Comparison of ENCODE assay signal across 9 mouse cellular contexts in the genomic region with DNA sequence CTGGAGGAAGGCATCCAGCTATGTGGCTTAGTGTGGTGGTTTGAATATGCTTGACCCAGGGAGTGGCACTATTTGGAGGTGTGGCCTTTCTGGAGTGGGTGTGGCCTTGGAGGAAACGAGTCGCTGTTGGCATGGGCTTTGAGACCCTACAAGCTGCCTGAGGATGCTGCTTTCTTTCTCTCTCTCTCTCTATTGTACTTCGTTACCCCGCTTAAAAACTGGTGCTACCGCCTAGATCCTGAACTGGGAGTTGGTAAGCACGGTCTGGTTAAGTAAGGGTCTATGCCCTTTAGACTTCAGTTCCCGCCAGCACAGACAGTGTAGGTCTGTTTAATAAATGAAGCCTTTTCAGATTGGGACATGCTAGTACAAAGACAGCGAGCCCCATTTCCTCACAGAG. TPM values are rescaled to one million over a fixed set of nuclear protein-coding genes. Genes with fewer than 3 reads are reported as not detected.
DNase-seq lines count a peak whose midpoint lies in the region; ATAC-seq and TF ChIP-seq lines count a peak whose summit lies in the region.
"Had no signal": no experiment of that assay in that cellular context is flagged by ENCODE, and none has a peak within 500 bp of the region (broad histone marks: within the 10 kb centered on the region; RNA-seq: fewer than 3 reads in every experiment).

No protein-coding gene starts in this region.

- H3K4me2 ChIP-seq in limb, embryonic 14.5 days (replicated peaks; ENCODE audit: low read depth, low read length, severe bottlenecking), result peak overlapping the region; percentile 61

- no peak overlapping the region for H3K9ac ChIP-seq in limb, embryonic 14.5 days (ENCODE audit: low read depth, low read length, severe bottlenecking)

- H3K27me3 ChIP-seq in thymus, adult 2 months (ENCODE audit: control insufficient read depth, insufficient read depth, low read length), result no peaks in the 10 kb centered on the region
- H3K27me3 ChIP-seq in limb, embryonic 14.5 days (ENCODE audit: control insufficient read depth, insufficient read depth, low read length), result no peaks in the 10 kb centered on the region

- no peak for TF ChIP-seq POLR2A in thymus, adult 2 months (IDR thresholded peaks at IDR 0.05; ENCODE audit: control insufficient read depth, extremely low read depth, insufficient read depth, low read length, poor library complexity)
- TF ChIP-seq POLR2A in limb, embryonic 14.5 days (IDR thresholded peaks at IDR 0.05; ENCODE audit: borderline replicate concordance, extremely low read depth, insufficient read depth, insufficient read length), result no peak

- no peak for TF ChIP-seq CTCF in thymus, adult 2 months (IDR thresholded peaks at IDR 0.05; ENCODE audit: borderline replicate concordance, control insufficient read depth, extremely low read depth, insufficient read depth, low read length, poor library complexity)

- no peak for ATAC-seq in limb, embryonic 14.5 days (ENCODE audit: low FRiP score, low read depth)
- no peak for ATAC-seq in activated CD4-positive, CD25-positive, alpha-beta regulatory T cell, adult 4 months

- peaks cover 6% of the 10 kb centered on the region for H3K4me1 ChIP-seq in thymus, adult 2 months (replicated peaks; ENCODE audit: control insufficient read depth, insufficient read depth, low read length)
- H3K4me1 ChIP-seq in limb, embryonic 14.5 days (ENCODE audit: control insufficient read depth, insufficient read depth, low read length), result 0 out of 2 replicates have a peak, but pooled peaks cover 4% of the 10 kb centered on the region

- H3K4me3 ChIP-seq in thymus, adult 2 months (ENCODE audit: control insufficient read depth, insufficient read depth, low read length), result no peak overlapping the region
- H3K4me3 ChIP-seq in limb, embryonic 14.5 days (replicated peaks; ENCODE audit: low read length), result peak overlapping the region; percentile 56

- H3K27ac ChIP-seq in thymus, adult 2 months (ENCODE audit: control insufficient read depth, insufficient read depth, low read length), result no peak overlapping the region
- no peak overlapping the region for H3K27ac ChIP-seq in limb, embryonic 14.5 days (replicated peaks; ENCODE audit: low read depth, low read length)

- DNase-seq in cerebellum, adult 11-12 months, result peak; percentile 30
- DNase-seq in cerebellum, postnatal 36 days, result no peak
- DNase-seq in thymus, adult 2 months, result peak; percentile 4
- DNase-seq in thymus, adult 18-20 months, result no peak
- no peak for DNase-seq in limb, embryonic 14.5 days (ENCODE audit: low spot score)
- peak; percentile 16 for DNase-seq in testis, postnatal 14 days (ENCODE audit: low spot score)
- no peak for DNase-seq in thymus, postnatal 0 days (ENCODE audit: low spot score)

- H3K9me3 ChIP-seq in limb, embryonic 14.5 days (ENCODE audit: control insufficient read depth, low read length), result no peaks in the 10 kb centered on the region

- no peaks in the 10 kb centered on the region for H3K36me3 ChIP-seq in thymus, adult 2 months (ENCODE audit: control insufficient read depth, insufficient read depth, low read length)
- H3K36me3 ChIP-seq in limb, embryonic 14.5 days (ENCODE audit: control insufficient read depth, insufficient read depth, low read length), result peaks cover 5% of the 10 kb centered on the region

- 88% methylated on average over 8 of the region's 8 CpGs for WGBS in thymus, adult 2 months
- 73% methylated on average over 8 of the region's 8 CpGs for WGBS in limb, embryonic 14.5 days

RNA-seq across cellular contexts. Expression of a gene that starts 0.7 kb away (rescaled TPM):
- polyA plus RNA-seq in thymus, adult 2 months (2012; rRNA removed), result 0.17 and 0.22 TPM in 2 replicates
- polyA plus RNA-seq in limb, embryonic 14.5 days (2012; rRNA removed), result 4.3 and 4.5 TPM in 2 replicates
- 5.9 TPM in 2 replicates for polyA plus RNA-seq in limb, embryonic 14.5 days (2014; fragmentation: Nextera tagmentation; extraction: Ambion mirVana)
- 0.37 and 0.59 TPM in 2 replicates for polyA plus RNA-seq in thymus, postnatal 0 days (2015; fragmentation: Nextera tagmentation; extraction: Ambion mirVana)
- under 1 TPM; 0.34 to 0.60 TPM for polyA plus RNA-seq in activated CD4-positive, CD25-positive, alpha-beta regulatory T cell, adult 4 months (2017; shearing (Covaris generic))

RNA-seq across cellular contexts. Expression of a gene that starts 34.2 kb away (rescaled TPM):
- 75.5 and 92.4 TPM in 2 replicates for polyA plus RNA-seq in thymus, adult 2 months (2012; rRNA removed)
- 198 and 221 TPM in 2 replicates for polyA plus RNA-seq in limb, embryonic 14.5 days (2012; rRNA removed)
- polyA plus RNA-seq in limb, embryonic 14.5 days (2014; fragmentation: Nextera tagmentation; extraction: Ambion mirVana), result 296 and 297 TPM in 2 replicates
- polyA plus RNA-seq in thymus, postnatal 0 days (2015; fragmentation: Nextera tagmentation; extraction: Ambion mirVana), result 335 and 346 TPM in 2 replicates
- polyA plus RNA-seq in activated CD4-positive, CD25-positive, alpha-beta regulatory T cell, adult 4 months (2017; shearing (Covaris generic)), result 100 to 1,000 TPM; 298 to 320 TPM

RNA-seq across cellular contexts. Expression of a gene that starts 34.4 kb away (rescaled TPM):
- polyA plus RNA-seq in thymus, adult 2 months (2012; rRNA removed), result not detected in 2 replicates
- polyA plus RNA-seq in limb, embryonic 14.5 days (2012; rRNA removed), result 0.20 TPM in 1 of 2 replicates, not detected in the other
- 0.43 and 1.2 TPM in 2 replicates for polyA plus RNA-seq in limb, embryonic 14.5 days (2014; fragmentation: Nextera tagmentation; extraction: Ambion mirVana)
- polyA plus RNA-seq in thymus, postnatal 0 days (2015; fragmentation: Nextera tagmentation; extraction: Ambion mirVana), result 0.57 and 1.1 TPM in 2 replicates
- not detected for polyA plus RNA-seq in activated CD4-positive, CD25-positive, alpha-beta regulatory T cell, adult 4 months (2017; shearing (Covaris generic))
- polyA plus RNA-seq: cortical plate, adult 2 months had no signal

RNA-seq across cellular contexts. Expression of a gene that starts 52.8 kb away (rescaled TPM):
- polyA plus RNA-seq in thymus, adult 2 months (2012; rRNA removed), result 8.9 and 11.5 TPM in 2 replicates
- 39.2 and 39.9 TPM in 2 replicates for polyA plus RNA-seq in limb, embryonic 14.5 days (2012; rRNA removed)
- 38.0 and 43.0 TPM in 2 replicates for polyA plus RNA-seq in limb, embryonic 14.5 days (2014; fragmentation: Nextera tagmentation; extraction: Ambion mirVana)
- polyA plus RNA-seq in thymus, postnatal 0 days (2015; fragmentation: Nextera tagmentation; extraction: Ambion mirVana), result 20.7 and 20.8 TPM in 2 replicates
- polyA plus RNA-seq in activated CD4-positive, CD25-positive, alpha-beta regulatory T cell, adult 4 months (2017; shearing (Covaris generic)), result 10 to 100 TPM; 20.4 to 22.8 TPM

Comparison
In these comparisons a context has a peak if more than half of its experiments do, and no peak if none do; other contexts are left out.
1. DNase-seq: peak in cerebellum, adult 11-12 months (single experiment), thymus, adult 2 months (single experiment) and testis, postnatal 14 days (single experiment); none in cerebellum, postnatal 36 days (0 of 2), thymus, adult 18-20 months (0 of 2), limb, embryonic 14.5 days (single experiment) and thymus, postnatal 0 days (single experiment).